Mouse (Mus musculus): Measurements from ENCODE around the gene Wfdc9. TPM values are rescaled to one million over a fixed set of nuclear protein-coding genes. Genes with fewer than 3 reads are reported as not detected.

Wfdc9 gene
- total RNA-seq (2014; fragmentation: Nextera tagmentation) = not detected in 2 replicates
- total RNA-seq (2017) = not detected in 2 replicates
- not detected in 2 replicates for polyA plus RNA-seq (2012)

DNA sequence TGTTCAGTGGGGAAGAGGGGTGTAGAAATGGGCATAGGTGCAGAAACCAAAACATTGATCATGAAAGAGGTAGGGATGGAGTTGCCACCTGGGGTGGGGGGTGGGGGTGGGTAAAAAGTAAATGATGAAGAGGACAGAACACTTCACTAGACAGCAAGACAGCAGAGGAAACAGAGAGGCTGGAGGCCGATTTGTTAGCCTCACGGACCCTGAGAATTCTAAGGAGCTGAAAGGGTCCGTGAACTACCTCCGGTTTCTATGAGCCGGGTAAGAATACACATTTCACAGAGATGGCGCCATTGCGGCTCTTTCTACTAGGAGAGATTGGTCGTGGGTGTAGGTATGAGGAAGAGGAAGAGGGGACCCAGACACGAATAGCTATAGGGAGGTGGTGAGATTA is at the start of gene Wfdc9:
TSS of gene Wfdc9 (minus strand) at position 101 of the 400 bp plus-strand sequence.
- DNase-seq (ENCODE audit: low spot score) = no peak
- H3K36me3 ChIP-seq (replicated peaks) = no peaks in the 10 kb centered on the region
- H3K27me3 ChIP-seq (ENCODE audit: insufficient read depth, low read length) = no peaks in the 10 kb centered on the region
- 0 out of 2 replicates have a peak, but pooled peaks cover 3% of the 10 kb centered on the region for H3K4me1 ChIP-seq (ENCODE audit: insufficient read depth, low read depth, low read length)
- no peak for ATAC-seq (ENCODE audit: extremely low read depth, insufficient number of reproducible peaks, low FRiP score, poor library complexity, severe bottlenecking)
- H3K9me3 ChIP-seq (replicated peaks) = no peaks in the 10 kb centered on the region
- no peak within 1 kb of the TSS for H3K4me3 ChIP-seq (ENCODE audit: low read depth, low read length)
- no peak for TF ChIP-seq CTCF (IDR thresholded peaks at IDR 0.05; ENCODE audit: low read depth, low read length)
- no peak for TF ChIP-seq POLR2AphosphoS5 (IDR thresholded peaks at IDR 0.05; ENCODE audit: insufficient replicate concordance, low read depth, low read length)

DNA sequence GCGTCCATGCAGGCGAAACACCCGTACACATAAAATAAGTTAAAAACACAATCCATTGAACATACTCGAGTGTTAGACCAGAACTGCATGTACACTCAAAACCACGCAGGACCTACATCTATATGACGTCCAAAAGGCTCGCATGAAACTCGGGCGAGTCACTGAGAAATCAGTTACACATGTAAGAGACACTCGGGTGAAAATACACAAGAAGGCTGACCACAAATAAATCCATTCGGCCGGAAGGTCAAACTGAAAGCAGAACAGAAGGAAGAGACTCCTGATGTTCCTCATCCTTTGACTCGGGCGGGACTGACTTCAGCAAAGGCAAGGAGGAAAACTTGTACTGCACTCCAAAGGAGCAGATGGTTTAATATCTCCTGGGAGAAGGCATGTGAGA is 49.6 kb upstream of the Wfdc9 start:
- DNase-seq (ENCODE audit: low spot score) = no peak
- ATAC-seq (ENCODE audit: extremely low read depth, insufficient number of reproducible peaks, low FRiP score, poor library complexity, severe bottlenecking) = no peak
- H3K27me3 ChIP-seq (ENCODE audit: insufficient read depth, low read length) = 0 out of 2 replicates have a peak, but pooled peaks cover under 1% of the 10 kb centered on the region

DNA sequence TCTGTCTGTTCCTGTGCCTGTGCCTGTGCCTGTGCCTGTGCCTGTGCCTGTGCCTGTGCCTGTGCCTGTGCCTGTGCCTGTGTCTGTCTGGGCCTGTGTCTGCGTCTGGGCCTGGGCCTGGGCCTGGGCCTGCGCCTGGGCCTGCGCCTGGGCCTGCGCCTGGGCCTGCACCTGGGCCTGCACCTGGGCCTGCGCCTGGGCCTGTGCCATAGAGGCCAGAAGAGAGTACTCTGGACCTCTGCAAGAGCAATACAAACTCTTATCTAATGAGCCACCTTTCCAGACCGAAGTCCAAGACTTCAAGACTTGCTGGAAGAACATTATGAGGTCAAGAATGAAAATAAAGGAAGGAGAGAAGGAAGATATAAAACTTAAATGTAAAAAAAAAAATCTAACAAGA is 48.9 kb upstream of the Wfdc9 start:
- TF ChIP-seq POLR2AphosphoS5 (IDR thresholded peaks at IDR 0.05; ENCODE audit: insufficient replicate concordance, low read depth, low read length) = no peak
- TF ChIP-seq TAL1 (conservative IDR thresholded peaks at IDR 0.05; ENCODE audit: low read depth, low read length) = no peak
- DNase-seq (ENCODE audit: low spot score) = no peak
- Histone ChIP-seq H3K27me3 (ENCODE audit: insufficient read depth, low read length) (0 out of 2 replicates have a peak, but pooled peaks cover 4% of the 10 kb centered on the region), H3K36me3 (replicated peaks) (no peaks in the 10 kb centered on the region), H3K4me1 (ENCODE audit: insufficient read depth, low read depth, low read length) (no peaks in the 10 kb centered on the region), H3K4me3 (ENCODE audit: low read depth, low read length) (no peak overlapping the region), H3K9me3 (replicated peaks) (no peaks in the 10 kb centered on the region)
- no peak for ATAC-seq (ENCODE audit: extremely low read depth, insufficient number of reproducible peaks, low FRiP score, poor library complexity, severe bottlenecking)

More for the DNA sequence above, 49.6 kb upstream of the Wfdc9 start:
- no peak overlapping the region for H3K4me3 ChIP-seq (ENCODE audit: low read depth, low read length)
- TF ChIP-seq CTCF (IDR thresholded peaks at IDR 0.05; ENCODE audit: low read depth, low read length) = no peak
- no peak for TF ChIP-seq GATA1 (IDR thresholded peaks at IDR 0.05; ENCODE audit: borderline replicate concordance, low read length)
- no peak for TF ChIP-seq GATA2 (IDR thresholded peaks at IDR 0.05; ENCODE audit: borderline replicate concordance, low read depth, low read length)
- TF ChIP-seq TAL1 (conservative IDR thresholded peaks at IDR 0.05; ENCODE audit: low read depth, low read length) = no peak
- TF ChIP-seq POLR2AphosphoS5 (IDR thresholded peaks at IDR 0.05; ENCODE audit: insufficient replicate concordance, low read depth, low read length) = no peak
- no peaks in the 10 kb centered on the region for H3K9me3 ChIP-seq (replicated peaks)
- H3K4me1 ChIP-seq (ENCODE audit: insufficient read depth, low read depth, low read length) = no peaks in the 10 kb centered on the region
- no peaks in the 10 kb centered on the region for H3K36me3 ChIP-seq (replicated peaks)

DNA sequence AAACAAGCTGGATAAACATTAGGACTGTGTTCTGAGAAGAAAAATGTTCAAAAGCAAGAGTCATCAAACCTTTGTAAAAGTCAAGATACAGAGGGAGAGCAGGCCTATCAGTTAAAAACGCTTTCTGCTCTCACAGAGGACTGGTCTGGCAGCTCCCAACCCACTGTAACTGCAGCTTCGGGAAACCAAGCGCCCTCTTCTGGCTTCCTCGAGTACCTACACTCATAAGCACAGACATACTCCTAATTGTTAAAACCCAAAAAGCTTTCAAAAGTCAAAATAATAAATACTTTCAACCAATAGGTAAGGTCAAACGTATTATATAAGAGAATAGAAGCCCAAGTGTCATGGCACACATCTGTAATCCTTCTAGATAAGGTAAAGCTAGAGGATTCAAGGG is 47.9 kb upstream of the Wfdc9 start:
- no peaks in the 10 kb centered on the region for H3K4me1 ChIP-seq (ENCODE audit: insufficient read depth, low read depth, low read length)
- TF ChIP-seq POLR2AphosphoS5 (IDR thresholded peaks at IDR 0.05; ENCODE audit: insufficient replicate concordance, low read depth, low read length) (no peak), TAL1 (conservative IDR thresholded peaks at IDR 0.05; ENCODE audit: low read depth, low read length) (no peak), CTCF (IDR thresholded peaks at IDR 0.05; ENCODE audit: low read depth, low read length) (no peak), GATA2 (IDR thresholded peaks at IDR 0.05; ENCODE audit: borderline replicate concordance, low read depth, low read length) (no peak), GATA1 (IDR thresholded peaks at IDR 0.05; ENCODE audit: borderline replicate concordance, low read length) (no peak)
- 0 out of 2 replicates have a peak, but pooled peaks cover 4% of the 10 kb centered on the region for H3K27me3 ChIP-seq (ENCODE audit: insufficient read depth, low read length)
- H3K36me3 ChIP-seq (replicated peaks) = no peaks in the 10 kb centered on the region
- no peaks in the 10 kb centered on the region for H3K9me3 ChIP-seq (replicated peaks)
- ATAC-seq (ENCODE audit: extremely low read depth, insufficient number of reproducible peaks, low FRiP score, poor library complexity, severe bottlenecking) = no peak
- no peak for DNase-seq (ENCODE audit: low spot score)
- no peak overlapping the region for H3K4me3 ChIP-seq (ENCODE audit: low read depth, low read length)

DNA sequence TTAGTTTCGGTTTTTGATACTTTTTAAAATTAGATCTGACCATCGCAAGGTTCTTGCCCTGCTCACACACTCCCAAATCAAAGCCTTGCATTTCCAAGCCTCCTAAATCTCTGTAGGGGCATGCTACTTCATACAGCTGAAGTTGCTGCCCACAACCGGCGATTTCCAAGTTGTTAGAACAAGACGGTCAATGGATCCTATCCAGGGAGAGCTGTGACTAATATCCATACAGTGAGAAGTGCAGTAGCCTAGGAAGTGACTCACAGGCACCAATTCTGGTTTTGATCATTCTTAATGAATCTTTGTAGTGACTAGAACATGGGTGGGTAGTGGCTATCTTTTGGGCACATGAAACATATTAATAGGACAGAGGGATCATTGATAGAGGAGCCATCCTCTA is 45.4 kb upstream of the Wfdc9 start:
- H3K9me3 ChIP-seq (replicated peaks) = no peaks in the 10 kb centered on the region
- ATAC-seq (ENCODE audit: extremely low read depth, insufficient number of reproducible peaks, low FRiP score, poor library complexity, severe bottlenecking) = no peak
- H3K36me3 ChIP-seq (replicated peaks) = no peaks in the 10 kb centered on the region
- no peak overlapping the region for H3K4me3 ChIP-seq (ENCODE audit: low read depth, low read length)
- DNase-seq (ENCODE audit: low spot score) = no peak
- TF ChIP-seq GATA2 (IDR thresholded peaks at IDR 0.05; ENCODE audit: borderline replicate concordance, low read depth, low read length) (no peak), TAL1 (conservative IDR thresholded peaks at IDR 0.05; ENCODE audit: low read depth, low read length) (no peak), CTCF (IDR thresholded peaks at IDR 0.05; ENCODE audit: low read depth, low read length) (no peak), POLR2AphosphoS5 (IDR thresholded peaks at IDR 0.05; ENCODE audit: insufficient replicate concordance, low read depth, low read length) (no peak), GATA1 (IDR thresholded peaks at IDR 0.05; ENCODE audit: borderline replicate concordance, low read length) (no peak)
- H3K27me3 ChIP-seq (ENCODE audit: insufficient read depth, low read length) = 0 out of 2 replicates have a peak, but pooled peaks cover 7% of the 10 kb centered on the region
- H3K4me1 ChIP-seq (ENCODE audit: insufficient read depth, low read depth, low read length) = no peaks in the 10 kb centered on the region

DNA sequence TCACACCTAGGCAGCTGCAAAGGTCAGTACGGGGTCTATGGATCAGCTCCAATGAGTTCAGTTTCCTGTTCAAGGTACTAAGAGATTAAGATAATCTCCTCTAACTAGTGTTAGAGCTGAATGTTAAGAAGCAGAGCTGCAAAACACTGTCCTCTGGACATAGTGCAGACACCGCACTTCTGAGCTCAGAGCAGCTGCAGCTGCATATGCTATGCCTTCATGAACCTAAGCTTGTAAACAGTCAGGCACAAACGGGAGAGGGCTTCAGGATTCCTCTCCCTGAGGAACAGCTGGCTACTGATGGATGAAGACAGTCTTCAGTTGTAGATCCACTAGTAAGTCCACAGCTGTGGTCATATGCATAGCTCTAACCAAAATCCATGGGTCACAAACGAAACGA is 44.6 kb upstream of the Wfdc9 start:
- Histone ChIP-seq H3K4me1 (ENCODE audit: insufficient read depth, low read depth, low read length) (no peaks in the 10 kb centered on the region), H3K4me3 (ENCODE audit: low read depth, low read length) (no peak overlapping the region), H3K36me3 (replicated peaks) (no peaks in the 10 kb centered on the region), H3K9me3 (replicated peaks) (no peaks in the 10 kb centered on the region), H3K27me3 (ENCODE audit: insufficient read depth, low read length) (0 out of 2 replicates have a peak, but pooled peaks cover 7% of the 10 kb centered on the region)
- DNase-seq (ENCODE audit: low spot score) = no peak
- TF ChIP-seq POLR2AphosphoS5 (IDR thresholded peaks at IDR 0.05; ENCODE audit: insufficient replicate concordance, low read depth, low read length) (no peak), CTCF (IDR thresholded peaks at IDR 0.05; ENCODE audit: low read depth, low read length) (no peak), GATA1 (IDR thresholded peaks at IDR 0.05; ENCODE audit: borderline replicate concordance, low read length) (no peak), TAL1 (conservative IDR thresholded peaks at IDR 0.05; ENCODE audit: low read depth, low read length) (no peak), GATA2 (IDR thresholded peaks at IDR 0.05; ENCODE audit: borderline replicate concordance, low read depth, low read length) (no peak)
- ATAC-seq (ENCODE audit: extremely low read depth, insufficient number of reproducible peaks, low FRiP score, poor library complexity, severe bottlenecking) = no peak

Data from G1E (cell line).